Mouse (Mus musculus) lung, adult 2 months (tissue): ENCODE measurements around the gene Ascc2. TPM values are rescaled to one million over a fixed set of nuclear protein-coding genes. Genes with fewer than 3 reads are reported as not detected.
"Not testable (repeated sequence)": the region's sequence is repeated elsewhere in the genome, so short reads cannot be mapped to it uniquely, and the experiment has no call there.

Experiments
- DNase-seq: peaks from one replicate; pipeline ENCODE4 v3.0.0; 2022
- H3K4me1 ChIP-seq: fragments of 200-500 bp; 2 replicates; pipeline ENCODE4 v1.6.1; 2011; ENCODE audit warnings: low read length; ENCODE audit not compliant: control insufficient read depth, insufficient read depth
- H3K4me3 ChIP-seq: fragments of 200-500 bp; replicated peaks from 2 replicates; pipeline ENCODE3; 2011; ENCODE audit warnings: low read depth, mild to moderate bottlenecking, control low read depth, low read length; ENCODE audit errors: extremely low read depth
- CTCF ChIP-seq: fragments of 200-500 bp; IDR thresholded peaks from 2 replicates; pipeline ENCODE4 v1.5.1; 2011; ENCODE audit warnings: mild to moderate bottlenecking, low read length, control low read depth; ENCODE audit not compliant: insufficient read depth
- POLR2A ChIP-seq: fragments of 200-500 bp; IDR thresholded peaks from 2 replicates; pipeline ENCODE4 v1.6.1; 2011; ENCODE audit warnings: low read depth, mild to moderate bottlenecking, control low read depth, low read length, borderline replicate concordance; ENCODE audit errors: extremely low read depth
- WGBS: fragments of 180-500 bp; shearing (Covaris S2); methylation state at CpG from one replicate; pipeline ENCODE4 v1.1.7; 2018; 5-methylcytosine and 5-hydroxymethylcytosine counted together
- polyA plus RNA-seq: library from polyadenylated mRNA; depleted of rRNA; stranded (reverse); fragments of >200 nt; gene quantifications from 2 replicates; pipeline ENCODE4 v1.2.3, GENCODE M21; 2012

Gene Ascc2
- polyA plus RNA-seq, 1 experiment, result 34.0 TPM

DNA sequence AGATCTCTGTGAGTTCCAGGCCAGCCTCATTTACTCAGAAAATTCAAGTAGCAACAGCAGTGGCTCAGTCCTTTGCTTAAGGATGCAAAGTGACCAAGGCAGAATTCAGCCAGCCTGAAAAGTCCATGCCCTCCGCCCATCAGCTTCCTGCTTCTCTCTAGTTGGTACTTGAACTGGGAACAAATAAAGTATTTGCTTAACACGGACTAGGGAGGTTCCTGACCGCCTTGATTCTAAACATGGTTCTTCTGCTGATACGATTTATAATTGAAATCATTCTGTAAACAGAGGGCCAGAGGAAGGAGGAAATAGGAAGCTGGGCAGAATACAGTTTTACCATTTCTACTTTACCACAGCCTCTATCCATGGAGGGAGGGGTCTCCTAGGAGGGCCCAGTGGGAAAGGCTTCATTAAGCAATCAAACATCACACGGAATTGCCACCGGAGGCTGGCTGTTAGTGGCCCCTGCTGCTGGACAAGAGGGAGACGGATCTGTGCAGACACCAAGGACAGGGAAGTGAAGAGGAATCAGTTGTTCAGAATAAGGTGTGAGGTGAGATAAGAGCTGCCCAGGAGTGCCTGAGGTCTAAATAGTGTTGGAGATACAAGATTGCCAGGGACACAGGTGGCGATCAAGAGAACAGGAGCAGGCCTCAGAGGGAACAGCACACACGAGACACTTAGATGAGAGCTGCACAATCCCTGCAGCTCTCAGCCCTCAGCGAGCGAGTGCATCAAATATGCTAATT lies 51.3 kb downstream of the Ascc2 start:
- 38% methylated on average over 11 of the region's 11 CpGs for WGBS
- no peak for DNase-seq

DNA sequence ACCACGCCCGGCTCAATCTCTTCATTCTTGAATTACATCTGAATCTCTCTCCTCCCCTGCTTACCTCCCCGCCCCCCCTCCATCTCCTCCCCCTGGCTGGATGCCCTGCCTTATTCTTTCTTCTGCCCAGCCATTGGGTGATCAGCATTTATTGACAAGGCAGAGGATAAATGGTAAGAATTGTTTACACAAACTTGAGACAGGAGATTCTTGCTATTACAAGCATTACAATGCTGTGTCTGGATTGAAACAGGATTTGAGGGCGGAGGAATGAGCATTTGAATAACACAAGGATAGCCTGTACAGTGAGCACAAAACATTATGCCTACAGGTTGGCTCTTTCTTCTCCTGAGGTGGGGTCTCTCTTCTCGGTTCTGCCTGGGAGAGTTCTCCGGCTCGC lies 52.8 kb downstream of the Ascc2 start:
- DNase-seq, result no peak
- H3K4me3 ChIP-seq, result no peak overlapping the region
- peaks cover 2% of the 10 kb centered on the region; the same call in 1 of the 2 replicates for H3K4me1 ChIP-seq
- 76% methylated on average over 7 of the region's 7 CpGs for WGBS
- no peak for TF ChIP-seq CTCF
- no peak for TF ChIP-seq POLR2A

More for the DNA sequence above, 51.3 kb downstream of the Ascc2 start:
- H3K4me3 ChIP-seq, result no peak overlapping the region
- H3K4me1 ChIP-seq, result peaks cover 2% of the 10 kb centered on the region; the same call in 1 of the 2 replicates
- no peak for TF ChIP-seq CTCF
- TF ChIP-seq POLR2A, result no peak

DNA sequence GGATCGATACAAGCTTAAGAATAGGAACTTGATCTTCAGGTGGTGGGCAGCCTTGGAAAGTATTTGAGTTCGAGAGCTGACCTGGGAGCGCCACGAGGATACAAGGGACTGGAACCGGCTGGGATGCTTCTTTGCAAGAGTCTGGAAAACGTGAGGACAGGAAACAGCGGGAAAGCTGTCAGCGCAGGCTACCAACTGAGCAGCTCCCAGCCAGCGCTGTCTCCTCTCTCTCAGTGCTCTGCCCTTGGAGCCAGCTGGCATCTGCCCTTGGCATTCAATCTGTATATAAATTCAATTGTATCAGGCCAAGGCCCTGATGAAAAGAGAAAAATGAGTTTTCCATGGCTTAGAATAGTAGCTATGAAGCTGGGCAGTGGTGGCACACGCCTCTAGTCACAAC lies 53.7 kb downstream of the Ascc2 start:
- Histone ChIP-seq H3K4me1 (peaks cover 2% of the 10 kb centered on the region; the same call in 1 of the 2 replicates), H3K4me3 (no peak overlapping the region)
- DNase-seq, result no peak
- TF ChIP-seq CTCF (no peak), POLR2A (no peak)
- WGBS, result 44% methylated on average over 10 of the region's 10 CpGs

DNA sequence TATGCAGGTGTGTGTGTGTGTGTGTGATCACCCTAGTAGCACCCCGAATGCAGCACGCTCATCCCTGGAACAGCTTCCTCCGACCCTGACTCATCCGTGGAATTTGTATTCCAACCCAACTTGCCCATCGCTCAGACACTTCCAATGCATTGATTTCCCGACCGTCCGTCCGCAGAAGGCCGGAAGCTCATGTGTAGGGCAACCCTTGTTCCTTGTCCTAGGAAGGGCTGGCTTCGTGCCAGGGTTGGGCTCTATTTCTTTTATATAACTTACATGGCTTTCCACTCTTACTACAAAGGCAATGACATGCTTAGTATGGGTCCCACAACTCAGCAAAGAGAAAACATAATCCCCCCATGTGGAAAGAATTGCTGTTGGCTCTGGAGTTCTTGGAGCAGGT lies 54.6 kb downstream of the Ascc2 start:
- Histone ChIP-seq H3K4me3 (no peak overlapping the region), H3K4me1 (peaks cover 2% of the 10 kb centered on the region; the same call in 1 of the 2 replicates)
- TF ChIP-seq CTCF, result no peak
- no peak for TF ChIP-seq POLR2A
- no peak for DNase-seq
- 85% methylated on average over 11 of the region's 11 CpGs for WGBS

DNA sequence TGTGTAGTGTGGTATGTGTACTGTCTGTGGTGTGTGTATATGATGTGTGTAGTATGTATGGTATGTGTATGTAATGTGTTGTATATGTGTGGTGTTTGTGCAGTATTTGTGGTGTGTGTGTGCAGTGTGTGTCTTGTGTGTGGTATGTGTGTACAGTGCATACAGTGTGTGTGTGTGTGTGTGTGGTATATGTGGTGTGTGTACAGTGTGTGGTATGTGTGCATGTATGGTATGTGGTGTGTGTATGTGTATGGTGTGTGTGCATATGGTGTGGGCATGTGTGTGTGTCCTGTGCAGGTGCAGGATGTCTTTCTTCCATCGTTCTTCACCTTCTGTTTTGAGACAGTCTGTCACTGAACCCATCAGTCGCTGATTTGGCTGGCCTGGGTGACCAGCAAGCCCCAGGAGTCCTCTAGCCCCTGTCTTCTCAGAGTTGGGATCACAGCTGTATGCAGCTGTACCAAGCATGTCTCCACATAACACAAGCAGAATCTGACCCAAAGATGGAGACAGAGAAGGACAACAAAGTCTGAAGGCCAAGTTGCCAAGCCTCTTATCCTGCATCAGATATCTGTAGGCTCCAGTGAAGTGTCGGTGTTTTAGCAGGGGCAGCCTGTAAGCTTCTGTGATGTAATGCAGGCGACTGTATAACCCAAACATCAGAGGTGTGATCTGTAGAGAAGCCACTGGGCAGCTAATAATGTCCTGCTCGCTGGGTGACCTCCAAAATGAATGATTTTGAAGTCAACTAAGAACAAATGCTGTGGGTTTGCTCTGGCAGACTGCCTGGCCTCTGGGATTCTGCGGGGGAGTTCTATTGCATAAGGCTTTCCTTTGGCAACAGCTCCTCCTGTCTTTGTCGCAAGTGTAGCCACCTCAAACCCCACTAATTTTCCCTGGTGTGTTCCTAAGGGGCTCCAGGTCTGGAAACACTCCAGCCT lies 59.8 kb downstream of the Ascc2 start:
- TF ChIP-seq CTCF (peak; percentile 24; the same call in 1 of the 2 replicates), POLR2A (no peak)
- Histone ChIP-seq H3K4me3 (no peak overlapping the region), H3K4me1 (peaks cover 3% of the 10 kb centered on the region; the same call in 1 of the 2 replicates)
- peak; percentile 51 for DNase-seq
- WGBS, result 31% methylated on average over 7 of the region's 7 CpGs

DNA sequence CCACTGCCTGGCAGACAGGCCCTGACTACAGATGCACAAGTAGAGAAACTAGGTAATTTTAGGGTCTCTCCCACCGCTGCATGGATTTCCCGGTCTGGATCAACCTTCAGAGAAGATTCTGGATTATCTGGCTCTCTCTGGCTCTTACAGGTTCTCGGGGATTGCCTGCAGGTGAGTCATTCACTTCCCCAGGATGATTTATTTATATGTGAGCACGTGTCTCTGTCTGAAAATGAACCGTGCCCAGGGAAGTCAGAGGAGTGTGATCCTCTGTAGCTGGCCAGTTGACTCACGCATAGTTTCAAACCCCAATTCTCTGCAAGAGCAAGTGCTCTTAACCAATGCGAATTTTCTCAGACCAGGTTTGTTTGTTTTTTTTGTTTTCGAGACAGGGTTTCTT lies 63.2 kb downstream of the Ascc2 start:
- H3K4me1 ChIP-seq, result peaks cover 7% of the 10 kb centered on the region; the same call in 1 of the 2 replicates
- no peak for DNase-seq
- no peak for TF ChIP-seq POLR2A
- TF ChIP-seq CTCF, result no peak

DNA sequence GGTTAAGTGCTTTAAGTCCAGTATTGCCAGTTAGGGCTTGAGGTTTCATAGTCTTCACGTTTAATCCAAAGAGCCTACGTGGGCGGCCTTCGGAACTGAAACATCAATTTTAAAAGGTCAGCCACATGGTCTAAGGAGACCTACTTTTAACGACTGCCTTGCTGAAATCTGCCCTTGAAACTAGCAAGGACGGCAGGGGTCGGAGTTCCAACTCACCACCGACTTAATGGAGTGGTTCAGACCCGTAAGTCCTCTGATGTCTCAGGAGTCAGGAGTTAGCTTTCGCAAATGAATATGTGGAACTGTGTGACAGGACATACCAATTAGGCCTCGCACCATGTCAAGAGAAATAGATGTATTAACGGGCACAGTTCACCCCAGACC lies 66.1 kb downstream of the Ascc2 start:
- Histone ChIP-seq H3K4me1 (peaks cover 4% of the 10 kb centered on the region; the same call in 1 of the 2 replicates), H3K4me3 (peak overlapping the region; percentile 99)
- no peak for DNase-seq
- WGBS, result 3% methylated on average over 12 of the region's 12 CpGs
- TF ChIP-seq POLR2A, result no peak

More for the DNA sequence above, 63.2 kb downstream of the Ascc2 start:
- H3K4me3 ChIP-seq, result no peak overlapping the region
- 71% methylated on average over 8 of the region's 8 CpGs for WGBS

DNA sequence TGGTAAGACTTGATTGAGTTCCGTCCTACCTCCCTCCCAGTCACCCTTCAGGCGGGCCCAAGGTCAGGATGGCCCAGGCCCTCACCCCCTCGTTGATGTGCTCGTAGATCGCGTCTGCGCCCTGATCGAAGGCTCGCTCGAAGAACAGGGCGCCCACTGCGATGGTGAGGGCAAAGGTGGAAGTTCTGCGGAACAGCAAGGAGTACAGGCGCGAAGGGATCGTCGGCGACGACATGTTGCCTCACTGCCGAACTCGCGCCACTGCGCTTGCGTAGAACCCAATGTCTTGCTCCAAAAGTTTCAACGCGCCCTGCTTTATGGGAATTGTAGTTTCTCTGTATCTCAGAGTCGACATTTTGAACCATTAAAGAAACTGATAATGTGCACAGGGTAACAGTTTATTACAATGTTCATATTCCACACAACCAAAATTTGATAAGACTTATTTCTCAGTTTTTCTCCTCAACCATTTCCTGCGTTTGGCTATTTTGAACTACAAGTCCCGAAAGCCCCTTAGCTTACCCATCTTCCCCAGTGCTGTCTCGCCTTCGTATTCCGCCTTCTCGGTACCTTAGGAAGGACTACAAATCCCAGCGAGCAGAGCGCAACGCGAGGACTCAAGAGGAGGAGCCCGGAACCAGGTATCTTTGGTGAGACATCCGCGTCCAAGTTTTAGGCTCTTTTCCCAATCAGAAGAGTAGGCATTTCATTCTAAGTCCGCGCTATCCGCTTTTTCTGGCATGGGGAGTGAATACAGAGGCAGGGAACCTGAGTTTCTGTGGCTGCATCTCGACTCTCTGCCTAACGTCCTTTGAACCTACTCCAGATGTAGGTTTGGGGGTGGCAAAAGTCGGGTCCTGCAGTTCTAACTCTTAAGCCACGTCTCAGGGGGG lies 66.8 kb downstream of the Ascc2 start, which contains the start of the genes Uqcr10 and Zmat5:
Gene Uqcr10 (minus strand): TSS at position 271 of the 893 bp plus-strand sequence.
Gene Zmat5 (plus strand): TSS at position 607 of the 893 bp plus-strand sequence.
- peak within 1 kb of the TSS; percentile 99 for H3K4me3 ChIP-seq
- under 1% methylated on average over 47 of the region's 47 CpGs for WGBS
- H3K4me1 ChIP-seq, result peaks cover 4% of the 10 kb centered on the region; the same call in 1 of the 2 replicates
- TF ChIP-seq CTCF, result no peak
- peak; percentile 99; the same call in 1 of the 2 replicates for TF ChIP-seq POLR2A
- DNase-seq, result peak; percentile 87

DNA sequence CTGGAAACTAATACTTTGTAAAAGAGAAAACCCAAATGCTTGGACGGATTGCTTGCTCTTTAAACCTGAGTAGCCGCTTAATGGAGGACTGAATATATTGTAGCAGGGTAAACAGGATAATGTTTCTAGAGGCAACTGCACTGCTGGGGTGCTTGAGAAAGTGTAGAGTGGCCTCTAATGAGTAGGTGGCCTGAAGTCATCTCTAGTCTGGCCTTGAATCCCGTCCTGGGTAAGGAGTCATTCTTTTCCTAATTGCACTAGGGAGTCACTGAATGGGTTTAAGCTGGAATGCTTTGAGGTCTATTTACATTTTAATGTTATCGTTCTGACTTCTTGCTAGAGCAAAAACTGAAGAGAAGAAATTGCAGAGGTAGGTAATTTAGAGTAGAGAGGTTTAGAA lies 67.6 kb downstream of the Ascc2 start:
- WGBS, result 5% methylated on average over 4 of the region's 4 CpGs
- Histone ChIP-seq H3K4me3 (peak overlapping the region; percentile 99), H3K4me1 (peaks cover 4% of the 10 kb centered on the region; the same call in 1 of the 2 replicates)
- TF ChIP-seq POLR2A (no peak), CTCF (no peak)
- no peak for DNase-seq

DNA sequence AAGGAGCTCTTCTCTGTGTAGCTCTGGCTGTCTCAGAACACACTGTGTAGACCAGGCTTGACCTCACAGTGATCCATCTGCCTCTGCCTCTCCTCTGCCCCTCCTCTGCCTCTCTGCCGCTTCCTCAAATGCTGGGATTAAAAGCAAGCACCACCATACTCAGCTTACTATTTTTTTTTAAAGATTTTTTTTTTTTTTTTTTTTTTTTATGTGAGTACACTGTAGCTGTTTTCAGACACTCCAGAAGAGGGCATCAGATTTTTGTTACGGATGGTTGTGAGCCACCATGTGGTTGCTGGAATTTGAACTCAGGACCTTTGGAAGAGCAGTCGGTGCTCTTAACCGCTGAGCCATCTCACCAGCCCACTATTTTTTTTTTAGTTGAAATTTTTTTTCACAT lies 72.6 kb downstream of the Ascc2 start:
- 66% methylated on average over 4 of the region's 4 CpGs for WGBS
- DNase-seq, H3K4me1 ChIP-seq, H3K4me3 ChIP-seq: not testable (repeated sequence)
